Mouse (Mus musculus): ENCODE measurements around the gene 2410137M14Rik. TPM values are rescaled to one million over a fixed set of nuclear protein-coding genes. Genes with fewer than 3 reads are reported as not detected.
"Not testable (repeated sequence)": the region's sequence is repeated elsewhere in the genome, so short reads cannot be mapped to it uniquely, and the experiment has no call there.

2410137M14Rik gene
- polyA plus RNA-seq (2014; fragmentation: Nextera tagmentation; extraction: Ambion mirVana) = not detected in 2 replicates

DNA sequence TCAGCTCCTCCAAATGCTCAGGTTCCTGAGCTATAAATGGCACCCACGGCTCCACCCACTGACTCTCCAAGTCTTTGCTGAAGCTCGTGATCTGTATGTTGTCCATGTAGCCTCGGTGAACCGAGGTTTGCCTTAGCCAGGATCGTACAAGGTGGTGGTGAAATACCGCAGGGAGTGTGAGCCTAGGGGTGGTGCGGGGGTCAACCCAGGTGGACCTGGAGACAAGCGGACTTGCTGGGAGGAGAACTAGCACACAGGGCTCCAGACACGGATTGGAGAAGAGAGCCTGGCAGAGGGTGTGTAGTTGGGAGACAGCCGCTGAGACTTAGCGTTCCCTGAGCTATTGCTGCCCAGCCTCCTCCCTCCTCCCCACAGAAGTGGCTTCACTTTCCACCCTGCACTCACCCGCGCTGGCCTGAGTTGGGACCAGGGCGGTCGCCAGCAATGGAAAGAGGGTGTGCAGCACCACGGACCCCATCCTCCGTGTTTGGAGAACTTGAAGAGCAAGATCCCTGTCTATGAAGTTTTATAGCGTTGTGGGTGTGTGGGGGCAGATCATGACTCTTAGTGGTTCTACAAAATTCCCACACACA lies at the start of gene 2410137M14Rik:
TSS of gene 2410137M14Rik (minus strand) at position 17 of the 593 bp plus-strand sequence.
- Histone ChIP-seq H3K9ac (ENCODE audit: low read length) (no peak within 1 kb of the TSS), H3K4me3 (ENCODE audit: low read depth, low read length) (no peak within 1 kb of the TSS), H3K27ac (ENCODE audit: low read depth, low read length) (no peak within 1 kb of the TSS), H3K4me1 (replicated peaks; ENCODE audit: control insufficient read depth, insufficient read depth, low read length) (no peaks in the 10 kb centered on the region), H3K9me3 (ENCODE audit: control insufficient read depth, low read length) (no peaks in the 10 kb centered on the region), H3K4me2 (ENCODE audit: low read depth, low read length, severe bottlenecking) (no peak within 1 kb of the TSS), H3K27me3 (ENCODE audit: control insufficient read depth, insufficient read depth, low read length) (no peaks in the 10 kb centered on the region), H3K36me3 (ENCODE audit: control insufficient read depth, insufficient read depth, low read length) (no peaks in the 10 kb centered on the region)
- 13% methylated on average over 18 of the region's 18 CpGs for WGBS
- ATAC-seq (replicated peaks; ENCODE audit: low FRiP score) (no peak), DNase-seq (ENCODE audit: low spot score) (no peak)

DNA sequence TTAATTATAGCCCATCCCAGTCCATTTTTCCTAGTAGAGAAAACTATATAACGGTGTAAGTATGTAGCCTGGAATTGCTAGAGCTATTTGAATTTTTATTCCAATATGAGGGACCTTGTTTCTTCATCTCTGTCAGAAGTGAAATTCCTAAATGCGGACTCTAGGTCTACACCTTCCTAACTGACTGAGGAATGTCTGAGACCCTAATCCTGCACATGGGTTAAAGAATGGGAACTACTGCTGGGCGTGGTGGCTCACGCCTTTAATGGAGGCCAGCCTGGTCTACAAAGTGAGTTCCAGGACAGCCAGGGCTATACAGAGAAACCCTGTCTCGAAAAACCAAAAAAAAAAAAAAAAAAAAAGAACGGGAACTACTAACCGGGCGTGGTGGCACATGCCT lies 48.1 kb upstream of the 2410137M14Rik start:
- DNase-seq (ENCODE audit: low spot score) = no peak
- H3K9me3 ChIP-seq (ENCODE audit: control insufficient read depth, low read length) = no peaks in the 10 kb centered on the region
- 67% methylated on average over 7 of the region's 8 CpGs for WGBS
- H3K4me2 ChIP-seq (ENCODE audit: low read depth, low read length, severe bottlenecking) = peak overlapping the region; percentile 46
- no peaks in the 10 kb centered on the region for H3K27me3 ChIP-seq (ENCODE audit: control insufficient read depth, insufficient read depth, low read length)
- H3K27ac ChIP-seq (ENCODE audit: low read depth, low read length) = peak overlapping the region; percentile 97
- peak overlapping the region; percentile 36 for H3K4me3 ChIP-seq (ENCODE audit: low read depth, low read length)
- peak; percentile 23 for ATAC-seq (replicated peaks; ENCODE audit: low FRiP score)
- H3K9ac ChIP-seq (ENCODE audit: low read length) = peak overlapping the region; percentile 39
- no peaks in the 10 kb centered on the region for H3K36me3 ChIP-seq (ENCODE audit: control insufficient read depth, insufficient read depth, low read length)
- no peaks in the 10 kb centered on the region; the same call in 1 of the 2 replicates for H3K4me1 ChIP-seq (replicated peaks; ENCODE audit: control insufficient read depth, insufficient read depth, low read length)

DNA sequence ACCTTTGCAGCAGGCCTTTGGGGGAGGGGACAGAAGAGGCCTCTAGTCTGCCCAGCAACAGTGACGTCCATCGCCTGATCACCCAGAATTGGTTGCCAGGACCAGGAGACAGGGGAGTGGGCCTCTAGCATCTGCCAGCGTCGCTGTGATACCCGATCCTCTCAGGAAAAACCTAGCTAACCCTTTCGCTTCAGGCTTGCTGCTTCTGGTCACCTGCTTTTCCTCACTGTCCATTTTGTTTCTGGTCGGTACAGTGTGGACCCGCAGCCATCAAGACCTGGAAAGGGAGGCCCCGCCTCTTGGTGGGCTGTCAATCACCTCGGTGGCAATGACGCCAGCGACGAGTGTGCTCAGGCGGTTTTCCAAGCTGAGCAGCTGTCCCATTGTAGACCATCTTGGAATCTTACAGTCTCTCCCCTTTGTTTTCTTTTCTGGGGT lies 47.7 kb upstream of the 2410137M14Rik start:
- Histone ChIP-seq H3K4me1 (replicated peaks; ENCODE audit: control insufficient read depth, insufficient read depth, low read length) (no peaks in the 10 kb centered on the region; the same call in 1 of the 2 replicates), H3K9me3 (ENCODE audit: control insufficient read depth, low read length) (no peaks in the 10 kb centered on the region), H3K9ac (ENCODE audit: low read length) (peak overlapping the region; percentile 39), H3K27me3 (ENCODE audit: control insufficient read depth, insufficient read depth, low read length) (no peaks in the 10 kb centered on the region), H3K27ac (ENCODE audit: low read depth, low read length) (peak overlapping the region; percentile 97), H3K4me3 (ENCODE audit: low read depth, low read length) (peak overlapping the region; percentile 36), H3K4me2 (ENCODE audit: low read depth, low read length, severe bottlenecking) (peak overlapping the region; percentile 46), H3K36me3 (ENCODE audit: control insufficient read depth, insufficient read depth, low read length) (no peaks in the 10 kb centered on the region)
- DNase-seq (ENCODE audit: low spot score) (peak; percentile 97), ATAC-seq (replicated peaks; ENCODE audit: low FRiP score) (peak; percentile 99)
- WGBS = under 1% methylated on average over 14 of the region's 14 CpGs

DNA sequence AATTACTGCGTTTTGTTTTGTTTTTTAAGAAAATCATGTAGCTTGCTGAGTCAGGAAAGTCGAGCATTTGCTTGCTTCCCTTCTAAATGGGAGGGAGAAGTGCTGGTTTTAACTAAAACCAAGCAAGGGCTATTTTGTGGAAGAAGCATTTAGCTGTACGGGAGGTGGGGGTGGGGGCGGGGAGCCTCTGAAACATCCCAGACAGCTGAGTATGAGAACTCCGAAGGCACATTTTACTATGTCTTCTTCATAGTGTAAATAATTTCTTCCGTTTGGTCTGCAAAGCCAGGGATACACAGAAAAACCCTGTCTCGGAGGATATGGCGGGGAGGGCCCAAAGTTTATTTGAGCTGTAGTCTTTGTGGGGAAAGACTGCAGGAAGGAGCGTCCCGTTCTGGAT lies 47.2 kb upstream of the 2410137M14Rik start:
- ATAC-seq (replicated peaks; ENCODE audit: low FRiP score) (no peak; the same call in 1 of the 2 replicates), DNase-seq (ENCODE audit: low spot score) (no peak)
- peak overlapping the region; percentile 36 for H3K4me3 ChIP-seq (ENCODE audit: low read depth, low read length)
- H3K4me1 ChIP-seq (replicated peaks; ENCODE audit: control insufficient read depth, insufficient read depth, low read length) = no peaks in the 10 kb centered on the region; the same call in 1 of the 2 replicates
- no peaks in the 10 kb centered on the region for H3K9me3 ChIP-seq (ENCODE audit: control insufficient read depth, low read length)
- H3K27ac ChIP-seq (ENCODE audit: low read depth, low read length) = peak overlapping the region; percentile 97
- peak overlapping the region; percentile 39 for H3K9ac ChIP-seq (ENCODE audit: low read length)
- 4% methylated on average over 10 of the region's 10 CpGs for WGBS
- H3K27me3 ChIP-seq (ENCODE audit: control insufficient read depth, insufficient read depth, low read length) = no peaks in the 10 kb centered on the region
- H3K4me2 ChIP-seq (ENCODE audit: low read depth, low read length, severe bottlenecking) = peak overlapping the region; percentile 46
- no peaks in the 10 kb centered on the region for H3K36me3 ChIP-seq (ENCODE audit: control insufficient read depth, insufficient read depth, low read length)

DNA sequence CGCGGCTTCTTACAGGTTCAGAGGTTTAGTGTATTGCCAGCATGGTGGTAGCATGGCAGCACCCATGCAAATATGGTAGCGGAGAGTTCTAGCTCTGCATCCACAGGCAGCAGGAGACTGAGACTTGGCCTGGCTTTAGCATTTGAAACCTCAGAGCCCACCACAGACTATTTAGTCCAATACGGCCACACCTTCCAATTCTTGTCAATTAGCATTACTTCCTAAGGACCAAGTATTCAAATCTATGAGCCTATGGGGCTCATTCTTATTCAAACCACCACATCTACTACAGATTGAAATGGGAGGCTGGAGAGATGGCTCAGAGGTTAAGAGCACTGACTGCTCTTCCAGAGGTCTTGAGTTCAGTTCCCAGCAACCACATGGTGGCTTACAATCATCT lies 46.4 kb upstream of the 2410137M14Rik start:
- H3K27me3 ChIP-seq (ENCODE audit: control insufficient read depth, insufficient read depth, low read length) = no peaks in the 10 kb centered on the region
- no peaks in the 10 kb centered on the region; the same call in 1 of the 2 replicates for H3K4me1 ChIP-seq (replicated peaks; ENCODE audit: control insufficient read depth, insufficient read depth, low read length)
- H3K36me3 ChIP-seq (ENCODE audit: control insufficient read depth, insufficient read depth, low read length) = no peaks in the 10 kb centered on the region
- ATAC-seq (replicated peaks; ENCODE audit: low FRiP score) (no peak), DNase-seq (ENCODE audit: low spot score) (no peak)
- WGBS = 95% methylated on average over 4 of the region's 4 CpGs
- H3K4me3 ChIP-seq (ENCODE audit: low read depth, low read length) = no peak overlapping the region
- no peak overlapping the region for H3K4me2 ChIP-seq (ENCODE audit: low read depth, low read length, severe bottlenecking)
- peak overlapping the region; percentile 97; the same call in 1 of the 2 replicates for H3K27ac ChIP-seq (ENCODE audit: low read depth, low read length)
- H3K9me3 ChIP-seq (ENCODE audit: control insufficient read depth, low read length) = no peaks in the 10 kb centered on the region
- H3K9ac ChIP-seq (ENCODE audit: low read length) = no peak overlapping the region

DNA sequence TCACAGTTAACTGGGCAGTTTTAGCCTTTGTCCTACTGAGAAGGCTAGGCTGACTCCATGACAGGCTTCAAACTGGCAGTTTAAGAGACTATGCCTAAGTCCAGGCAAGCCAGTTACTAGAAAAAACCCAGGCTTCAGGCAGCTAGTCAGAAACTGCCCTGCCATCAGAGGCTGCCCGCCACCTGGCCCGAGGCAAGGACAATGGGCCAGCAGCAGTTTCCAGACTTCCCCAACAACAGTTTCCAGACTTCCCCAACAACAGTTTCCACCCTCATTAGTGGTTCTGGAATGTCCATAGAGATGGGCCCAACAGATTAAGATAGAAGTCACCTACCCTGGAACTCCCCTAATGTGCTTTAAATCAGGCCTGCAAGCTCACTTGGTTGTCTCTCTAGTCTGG lies 45.4 kb upstream of the 2410137M14Rik start:
- no peak for DNase-seq (ENCODE audit: low spot score)
- no peaks in the 10 kb centered on the region; the same call in 1 of the 2 replicates for H3K4me1 ChIP-seq (replicated peaks; ENCODE audit: control insufficient read depth, insufficient read depth, low read length)
- no peak overlapping the region for H3K4me2 ChIP-seq (ENCODE audit: low read depth, low read length, severe bottlenecking)
- no peak for ATAC-seq (replicated peaks; ENCODE audit: low FRiP score)
- 69% methylated on average over 2 of the region's 2 CpGs for WGBS
- no peaks in the 10 kb centered on the region for H3K27me3 ChIP-seq (ENCODE audit: control insufficient read depth, insufficient read depth, low read length)
- no peaks in the 10 kb centered on the region for H3K36me3 ChIP-seq (ENCODE audit: control insufficient read depth, insufficient read depth, low read length)
- H3K4me3 ChIP-seq (ENCODE audit: low read depth, low read length) = no peak overlapping the region
- H3K9me3 ChIP-seq (ENCODE audit: control insufficient read depth, low read length) = no peaks in the 10 kb centered on the region
- no peak overlapping the region for H3K9ac ChIP-seq (ENCODE audit: low read length)
- H3K27ac ChIP-seq (ENCODE audit: low read depth, low read length) = no peak overlapping the region

GRCm38 (mm10) chr17:37022628-37023576 lies 41.9 kb upstream of the 2410137M14Rik start, which contains the start of gene Mog:
Mog (minus strand) TSS chr17:37023398.
- no peaks in the 10 kb centered on the region for H3K36me3 ChIP-seq (ENCODE audit: control insufficient read depth, insufficient read depth, low read length)
- no peak within 1 kb of the TSS for H3K4me2 ChIP-seq (ENCODE audit: low read depth, low read length, severe bottlenecking)
- no peaks in the 10 kb centered on the region for H3K9me3 ChIP-seq (ENCODE audit: control insufficient read depth, low read length)
- no peak within 1 kb of the TSS for H3K4me3 ChIP-seq (ENCODE audit: low read depth, low read length)
- DNase-seq (ENCODE audit: low spot score) (no peak), ATAC-seq (replicated peaks; ENCODE audit: low FRiP score) (no peak)
- no peak within 1 kb of the TSS for H3K27ac ChIP-seq (ENCODE audit: low read depth, low read length)
- H3K9ac ChIP-seq (ENCODE audit: low read length) = no peak within 1 kb of the TSS
- no peaks in the 10 kb centered on the region for H3K4me1 ChIP-seq (replicated peaks; ENCODE audit: control insufficient read depth, insufficient read depth, low read length)
- WGBS = 73% methylated on average over 9 of the region's 9 CpGs
- no peaks in the 10 kb centered on the region for H3K27me3 ChIP-seq (ENCODE audit: control insufficient read depth, insufficient read depth, low read length)

DNA sequence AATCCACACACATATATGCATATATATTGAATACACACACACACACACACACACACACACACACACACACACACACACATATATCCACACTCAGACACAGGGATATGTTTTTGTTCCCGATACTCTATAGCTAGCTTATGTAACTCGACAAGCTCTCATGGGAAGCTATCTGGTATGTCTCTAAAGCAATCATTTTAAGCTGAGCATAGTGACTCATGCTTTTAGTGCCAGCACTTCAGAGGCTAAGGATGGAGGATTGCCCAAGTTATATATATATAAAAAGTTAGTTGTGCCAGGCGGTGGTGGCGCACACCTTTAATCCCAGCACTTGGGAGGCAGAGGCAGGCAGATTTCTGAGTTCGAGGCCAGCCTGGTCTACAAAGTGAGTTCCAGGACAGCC lies 38.2 kb upstream of the 2410137M14Rik start:
- not testable (repeated sequence) for H3K9ac ChIP-seq (ENCODE audit: low read length); H3K27ac ChIP-seq (ENCODE audit: low read depth, low read length); ATAC-seq (replicated peaks; ENCODE audit: low FRiP score); H3K4me1 ChIP-seq (replicated peaks; ENCODE audit: control insufficient read depth, insufficient read depth, low read length); H3K27me3 ChIP-seq (ENCODE audit: control insufficient read depth, insufficient read depth, low read length); H3K4me2 ChIP-seq (ENCODE audit: low read depth, low read length, severe bottlenecking); H3K9me3 ChIP-seq (ENCODE audit: control insufficient read depth, low read length); H3K36me3 ChIP-seq (ENCODE audit: control insufficient read depth, insufficient read depth, low read length); DNase-seq (ENCODE audit: low spot score); H3K4me3 ChIP-seq (ENCODE audit: low read depth, low read length)
- 94% methylated on average over 5 of the region's 5 CpGs for WGBS
